Mouse (Mus musculus): Measurements from ENCODE around the gene Lrrc10. TPM values are rescaled to one million over a fixed set of nuclear protein-coding genes. Genes with fewer than 3 reads are reported as not detected.
A peak's percentile ranks its signal among the peaks of the same experiment; 100 is the strongest.

Gene Lrrc10
- 0.11 TPM in 1 of 2 replicates, not detected in the other for polyA plus RNA-seq (2015; fragmentation: Nextera tagmentation; extraction: Ambion mirVana)

- Histone ChIP-seq H3K27ac (replicated peaks) (no peak within 1 kb of the TSS), H3K4me2 (replicated peaks) (peak within 1 kb of the TSS; percentile 39), H3K9ac (0 out of 2 replicates have a peak within 1 kb of the TSS, but pooled peaks have one; percentile 12), H3K4me3 (replicated peaks) (peak within 1 kb of the TSS; percentile 11; the same call in 1 of the 2 replicates), H3K9me3 (replicated peaks) (no peaks in the 10 kb centered on the region), H3K27me3 (no peaks in the 10 kb centered on the region), H3K4me1 (peaks cover 14% of the 10 kb centered on the region), H3K36me3 (peaks cover 8% of the 10 kb centered on the region)
- 43% methylated on average over 40 of the region's 40 CpGs for WGBS
- ATAC-seq (ENCODE audit: insufficient number of reproducible peaks, low FRiP score, low TSS enrichment, low read depth), result no peak
Observed at GRCm38 (mm10) chr10:117045175-117046056, at the start of gene Lrrc10. TSS of gene Lrrc10 (plus strand) at chr10:117045341.

GRCm38 (mm10) chr10:116995584-116996235 is 49.4 kb upstream of the Lrrc10 start:
- Histone ChIP-seq H3K27me3 (no peaks in the 10 kb centered on the region), H3K4me2 (replicated peaks) (no peak overlapping the region), H3K9me3 (replicated peaks) (no peaks in the 10 kb centered on the region)

DNA sequence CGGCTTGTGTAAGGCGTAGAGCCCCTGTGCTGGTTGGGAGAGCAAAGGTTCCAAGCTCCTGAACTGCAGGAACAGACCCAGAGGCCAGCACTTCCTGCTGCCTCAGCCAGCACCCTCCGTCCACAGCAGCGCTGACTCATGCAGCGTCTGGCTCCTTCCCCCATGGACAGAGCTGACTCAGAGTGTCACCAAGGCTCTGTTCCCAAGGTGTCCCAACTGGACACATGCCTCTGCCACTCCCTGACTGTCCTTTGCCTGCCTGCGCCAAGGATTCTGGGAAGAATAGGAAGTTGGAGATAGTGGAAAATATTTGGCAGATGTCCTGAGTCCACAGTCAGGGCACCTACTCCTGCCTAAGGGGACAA is 48.9 kb upstream of the Lrrc10 start:
- H3K4me1 ChIP-seq, result no peaks in the 10 kb centered on the region
- WGBS, result 72% methylated on average over 6 of the region's 6 CpGs
- no peak overlapping the region for H3K4me3 ChIP-seq (replicated peaks)
- no peak overlapping the region for H3K4me2 ChIP-seq (replicated peaks)
- no peaks in the 10 kb centered on the region for H3K36me3 ChIP-seq
- no peak for ATAC-seq (ENCODE audit: insufficient number of reproducible peaks, low FRiP score, low TSS enrichment, low read depth)
- H3K27me3 ChIP-seq, result no peaks in the 10 kb centered on the region
- no peak overlapping the region for H3K27ac ChIP-seq (replicated peaks)
- no peaks in the 10 kb centered on the region for H3K9me3 ChIP-seq (replicated peaks)
- no peak overlapping the region for H3K9ac ChIP-seq

More at GRCm38 (mm10) chr10:116995584-116996235, 49.4 kb upstream of the Lrrc10 start:
- H3K4me1 ChIP-seq, result no peaks in the 10 kb centered on the region
- H3K4me3 ChIP-seq (replicated peaks), result no peak overlapping the region
- no peak overlapping the region for H3K27ac ChIP-seq (replicated peaks)
- WGBS, result 52% methylated on average over 6 of the region's 6 CpGs
- ATAC-seq (ENCODE audit: insufficient number of reproducible peaks, low FRiP score, low TSS enrichment, low read depth), result no peak
- no peaks in the 10 kb centered on the region for H3K36me3 ChIP-seq
- no peak overlapping the region for H3K9ac ChIP-seq

GRCm38 (mm10) chr10:116998716-116999455 is 46.3 kb upstream of the Lrrc10 start:
- Histone ChIP-seq H3K36me3 (no peaks in the 10 kb centered on the region), H3K4me3 (replicated peaks) (no peak overlapping the region), H3K9me3 (replicated peaks) (no peaks in the 10 kb centered on the region), H3K27me3 (no peaks in the 10 kb centered on the region), H3K4me2 (replicated peaks) (no peak overlapping the region), H3K27ac (replicated peaks) (no peak overlapping the region), H3K4me1 (no peaks in the 10 kb centered on the region), H3K9ac (no peak overlapping the region)
- 75% methylated on average over 17 of the region's 17 CpGs for WGBS
- ATAC-seq (ENCODE audit: insufficient number of reproducible peaks, low FRiP score, low TSS enrichment, low read depth), result no peak

- 48% methylated on average over 12 of the region's 12 CpGs for WGBS
- 0 out of 2 replicates have a peak, but pooled peaks have one; percentile 29 for ATAC-seq (ENCODE audit: insufficient number of reproducible peaks, low FRiP score, low TSS enrichment, low read depth)
- Histone ChIP-seq H3K9ac (no peak overlapping the region), H3K4me2 (replicated peaks) (no peak overlapping the region), H3K27ac (replicated peaks) (no peak overlapping the region), H3K9me3 (replicated peaks) (no peaks in the 10 kb centered on the region), H3K4me1 (peaks cover 4% of the 10 kb centered on the region; the same call in 1 of the 2 replicates), H3K36me3 (no peaks in the 10 kb centered on the region), H3K27me3 (no peaks in the 10 kb centered on the region), H3K4me3 (replicated peaks) (no peak overlapping the region)
Observed at GRCm38 (mm10) chr10:117000975-117001374, 44.2 kb upstream of the Lrrc10 start.

- Histone ChIP-seq H3K27me3 (no peaks in the 10 kb centered on the region), H3K9ac (no peak overlapping the region), H3K36me3 (no peaks in the 10 kb centered on the region), H3K4me3 (replicated peaks) (no peak overlapping the region), H3K9me3 (replicated peaks) (no peaks in the 10 kb centered on the region), H3K4me1 (peaks cover 4% of the 10 kb centered on the region; the same call in 1 of the 2 replicates), H3K4me2 (replicated peaks) (no peak overlapping the region), H3K27ac (replicated peaks) (no peak overlapping the region)
- ATAC-seq (ENCODE audit: insufficient number of reproducible peaks, low FRiP score, low TSS enrichment, low read depth), result no peak
- 55% methylated on average over 5 of the region's 5 CpGs for WGBS
Observed at GRCm38 (mm10) chr10:117004695-117005094, 40.4 kb upstream of the Lrrc10 start.

DNA sequence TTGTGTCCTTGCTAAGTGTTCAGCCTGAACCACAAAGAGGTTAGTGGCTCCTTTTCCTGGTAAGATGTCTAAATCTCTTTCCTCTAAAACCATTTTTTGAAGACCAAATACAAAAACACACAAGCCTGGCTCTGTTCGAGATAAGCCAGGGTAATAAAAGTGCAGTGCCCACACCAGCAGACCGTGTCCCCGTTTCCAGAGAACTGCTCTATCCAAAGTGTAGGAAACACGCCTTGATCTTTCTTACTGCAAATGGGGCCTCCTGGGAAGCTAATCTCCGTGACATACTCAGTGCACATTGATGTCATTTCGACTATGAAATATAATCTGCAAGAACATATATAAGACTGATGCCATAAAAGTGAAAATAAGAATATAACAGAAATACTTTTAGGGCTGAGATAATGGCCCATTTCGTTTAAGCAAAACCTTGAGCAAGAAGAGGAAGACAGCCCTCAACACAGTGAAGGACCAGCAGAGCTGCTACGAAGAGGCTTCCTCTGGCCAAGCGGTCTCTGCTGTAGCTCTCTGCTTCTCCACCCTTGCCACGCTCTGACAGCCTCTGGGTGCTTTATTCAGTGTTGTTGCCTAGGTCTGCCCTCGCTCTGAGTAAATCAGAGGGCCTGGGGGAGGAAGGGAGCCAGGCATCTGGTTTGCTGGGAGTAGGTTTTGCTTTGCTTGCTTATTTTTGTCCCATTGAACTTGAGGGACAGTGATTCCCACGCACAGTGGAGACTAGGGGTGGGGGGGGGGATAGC is 39.3 kb upstream of the Lrrc10 start:
- H3K27me3 ChIP-seq, result no peaks in the 10 kb centered on the region
- no peak for ATAC-seq (ENCODE audit: insufficient number of reproducible peaks, low FRiP score, low TSS enrichment, low read depth)
- WGBS, result 49% methylated on average over 12 of the region's 12 CpGs
- H3K4me1 ChIP-seq, result peaks cover 4% of the 10 kb centered on the region; the same call in 1 of the 2 replicates
- H3K4me2 ChIP-seq (replicated peaks), result no peak overlapping the region
- H3K4me3 ChIP-seq (replicated peaks), result no peak overlapping the region
- H3K9me3 ChIP-seq (replicated peaks), result no peaks in the 10 kb centered on the region
- no peak overlapping the region for H3K27ac ChIP-seq (replicated peaks)
- no peaks in the 10 kb centered on the region for H3K36me3 ChIP-seq
- H3K9ac ChIP-seq, result no peak overlapping the region

- no peak overlapping the region for H3K4me3 ChIP-seq (replicated peaks)
- no peak overlapping the region for H3K9ac ChIP-seq
- peaks cover 3% of the 10 kb centered on the region; the same call in 1 of the 2 replicates for H3K4me1 ChIP-seq
- H3K9me3 ChIP-seq (replicated peaks), result no peaks in the 10 kb centered on the region
- H3K36me3 ChIP-seq, result no peaks in the 10 kb centered on the region
- WGBS, result 81% methylated on average over 6 of the region's 6 CpGs
- no peak overlapping the region for H3K4me2 ChIP-seq (replicated peaks)
- no peaks in the 10 kb centered on the region for H3K27me3 ChIP-seq
- ATAC-seq (ENCODE audit: insufficient number of reproducible peaks, low FRiP score, low TSS enrichment, low read depth), result no peak
- H3K27ac ChIP-seq (replicated peaks), result no peak overlapping the region
Observed at GRCm38 (mm10) chr10:117009691-117010090, 35.5 kb upstream of the Lrrc10 start.

DNA sequence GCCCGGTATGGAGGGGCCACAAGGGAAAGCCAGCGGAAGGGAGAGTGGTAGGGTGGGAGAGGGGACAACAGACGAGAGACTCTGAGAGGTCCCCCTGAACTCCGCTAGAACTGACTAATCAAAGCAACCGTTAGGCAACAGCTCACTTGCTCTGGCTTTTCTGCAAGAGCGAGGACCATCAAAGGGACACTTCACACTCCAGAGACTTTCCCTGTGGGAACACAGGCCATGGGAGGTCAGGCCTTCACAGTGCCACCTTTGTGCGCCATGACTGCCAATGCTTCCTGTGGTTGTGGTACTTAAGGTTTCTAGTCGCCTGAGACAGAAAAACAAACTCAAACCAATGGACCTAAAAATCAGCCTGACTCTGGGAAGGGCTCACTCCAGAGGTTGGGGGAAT is 34.1 kb upstream of the Lrrc10 start:
- no peak overlapping the region for H3K27ac ChIP-seq (replicated peaks)
- no peaks in the 10 kb centered on the region for H3K4me1 ChIP-seq
- H3K4me3 ChIP-seq (replicated peaks), result no peak overlapping the region
- no peak for ATAC-seq (ENCODE audit: insufficient number of reproducible peaks, low FRiP score, low TSS enrichment, low read depth)
- no peak overlapping the region for H3K9ac ChIP-seq
- no peak overlapping the region for H3K4me2 ChIP-seq (replicated peaks)
- H3K27me3 ChIP-seq, result no peaks in the 10 kb centered on the region
- no peaks in the 10 kb centered on the region for H3K9me3 ChIP-seq (replicated peaks)
- H3K36me3 ChIP-seq, result no peaks in the 10 kb centered on the region
- WGBS, result 57% methylated on average over 8 of the region's 8 CpGs

DNA sequence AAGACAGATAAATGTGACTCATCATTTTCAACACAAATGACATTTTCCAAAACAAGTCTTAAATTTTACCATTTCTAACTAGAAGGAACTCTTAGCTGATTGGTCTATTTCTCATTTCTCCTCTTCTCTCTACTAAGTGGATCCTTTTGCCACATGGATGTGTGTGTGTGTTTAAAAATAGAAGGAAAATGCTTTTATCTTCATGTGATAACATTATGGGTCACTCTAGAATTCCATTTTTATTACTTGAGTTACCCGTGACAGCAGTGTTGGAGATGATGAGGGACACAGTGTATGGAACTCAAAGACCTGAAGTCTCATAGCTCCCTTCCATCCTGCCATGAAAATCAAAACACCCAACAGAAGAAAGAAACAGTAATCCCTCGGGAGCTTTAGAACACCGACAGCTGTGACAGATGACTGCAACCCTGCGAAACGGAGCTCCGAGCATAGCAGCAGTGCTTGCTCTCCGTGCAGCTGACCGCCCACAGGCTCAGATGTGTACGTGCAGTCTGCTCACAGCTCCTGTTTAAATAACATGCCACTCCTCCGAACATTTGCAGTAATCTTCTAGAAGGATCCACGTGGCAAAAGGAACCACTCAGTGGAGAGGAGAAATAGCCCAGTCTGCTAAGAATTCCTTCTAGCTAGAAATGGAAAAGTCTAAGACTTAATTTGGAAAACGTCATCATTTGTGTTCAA is 31.3 kb upstream of the Lrrc10 start:
- Histone ChIP-seq H3K27ac (replicated peaks) (peak overlapping the region; percentile 48; the same call in 1 of the 2 replicates), H3K27me3 (no peaks in the 10 kb centered on the region), H3K9me3 (replicated peaks) (no peaks in the 10 kb centered on the region), H3K4me2 (replicated peaks) (peak overlapping the region; percentile 31), H3K4me1 (no peaks in the 10 kb centered on the region), H3K9ac (no peak overlapping the region), H3K36me3 (no peaks in the 10 kb centered on the region), H3K4me3 (replicated peaks) (no peak overlapping the region)
- WGBS, result 20% methylated on average over 12 of the region's 12 CpGs
- peak; percentile 82 for ATAC-seq (ENCODE audit: insufficient number of reproducible peaks, low FRiP score, low TSS enrichment, low read depth)
